Mouse (Mus musculus): Measurements from ENCODE around the gene Pik3r1. TPM values are rescaled to one million over a fixed set of nuclear protein-coding genes. Genes with fewer than 3 reads are reported as not detected.

The Pik3r1 gene
- polyA plus RNA-seq, 1 experiment from 2014 or later = 21.5 TPM

- no peaks in the 10 kb centered on the region for H3K9me3 ChIP-seq (ENCODE audit: control insufficient read depth, low read length)
- ATAC-seq (replicated peaks; ENCODE audit: low FRiP score) (no peak; the same call in 1 of the 2 replicates), DNase-seq (ENCODE audit: low spot score) (no peak)
- 71% methylated on average over 7 of the region's 7 CpGs for WGBS
- H3K4me1 ChIP-seq (replicated peaks; ENCODE audit: control insufficient read depth, insufficient read depth, low read length) = peaks cover 5% of the 10 kb centered on the region; the same call in 1 of the 2 replicates
- H3K4me3 ChIP-seq (ENCODE audit: low read depth, low read length) = no peak overlapping the region
- H3K27me3 ChIP-seq (replicated peaks; ENCODE audit: control insufficient read depth, insufficient read depth, low read length) = no peaks in the 10 kb centered on the region
- H3K27ac ChIP-seq (ENCODE audit: low read depth, low read length) = no peak overlapping the region
- H3K4me2 ChIP-seq = no peak overlapping the region
- H3K9ac ChIP-seq (ENCODE audit: low read depth, low read length) = no peak overlapping the region
- no peaks in the 10 kb centered on the region for H3K36me3 ChIP-seq (ENCODE audit: control insufficient read depth, insufficient read depth, low read length)
Observed at GRCm38 (mm10) chr13:101728816-101729215, 39.2 kb downstream of the Pik3r1 start.

GRCm38 (mm10) chr13:101728300-101728699, 39.7 kb downstream of the Pik3r1 start:
- Histone ChIP-seq H3K27ac (ENCODE audit: low read depth, low read length) (no peak overlapping the region), H3K4me3 (ENCODE audit: low read depth, low read length) (no peak overlapping the region), H3K9me3 (ENCODE audit: control insufficient read depth, low read length) (no peaks in the 10 kb centered on the region), H3K27me3 (replicated peaks; ENCODE audit: control insufficient read depth, insufficient read depth, low read length) (no peaks in the 10 kb centered on the region), H3K36me3 (ENCODE audit: control insufficient read depth, insufficient read depth, low read length) (no peaks in the 10 kb centered on the region), H3K9ac (ENCODE audit: low read depth, low read length) (no peak overlapping the region), H3K4me2 (no peak overlapping the region), H3K4me1 (replicated peaks; ENCODE audit: control insufficient read depth, insufficient read depth, low read length) (peaks cover 5% of the 10 kb centered on the region; the same call in 1 of the 2 replicates)
- WGBS = 87% methylated on average over 3 of the region's 3 CpGs
- DNase-seq (ENCODE audit: low spot score) (no peak), ATAC-seq (replicated peaks; ENCODE audit: low FRiP score) (no peak)

- DNase-seq (ENCODE audit: low spot score) = no peak
- WGBS = 77% methylated on average over 5 of the region's 5 CpGs
Observed at GRCm38 (mm10) chr13:101727837-101728236, 40.2 kb downstream of the Pik3r1 start.

GRCm38 (mm10) chr13:101726922-101727321, 41.1 kb downstream of the Pik3r1 start:
- peaks cover 3% of the 10 kb centered on the region; the same call in 1 of the 2 replicates for H3K4me1 ChIP-seq (replicated peaks; ENCODE audit: control insufficient read depth, insufficient read depth, low read length)
- H3K27ac ChIP-seq (ENCODE audit: low read depth, low read length) = no peak overlapping the region
- H3K27me3 ChIP-seq (replicated peaks; ENCODE audit: control insufficient read depth, insufficient read depth, low read length) = no peaks in the 10 kb centered on the region
- no peaks in the 10 kb centered on the region for H3K9me3 ChIP-seq (ENCODE audit: control insufficient read depth, low read length)
- H3K36me3 ChIP-seq (ENCODE audit: control insufficient read depth, insufficient read depth, low read length) = no peaks in the 10 kb centered on the region
- DNase-seq (ENCODE audit: low spot score) (no peak), ATAC-seq (replicated peaks; ENCODE audit: low FRiP score) (no peak)
- WGBS = 87% methylated on average over 3 of the region's 3 CpGs
- H3K4me2 ChIP-seq = no peak overlapping the region
- no peak overlapping the region for H3K4me3 ChIP-seq (ENCODE audit: low read depth, low read length)
- H3K9ac ChIP-seq (ENCODE audit: low read depth, low read length) = no peak overlapping the region

More at GRCm38 (mm10) chr13:101727837-101728236, 40.2 kb downstream of the Pik3r1 start:
- Histone ChIP-seq H3K4me3 (ENCODE audit: low read depth, low read length) (no peak overlapping the region), H3K4me2 (no peak overlapping the region), H3K36me3 (ENCODE audit: control insufficient read depth, insufficient read depth, low read length) (no peaks in the 10 kb centered on the region), H3K4me1 (replicated peaks; ENCODE audit: control insufficient read depth, insufficient read depth, low read length) (peaks cover 5% of the 10 kb centered on the region; the same call in 1 of the 2 replicates), H3K9me3 (ENCODE audit: control insufficient read depth, low read length) (no peaks in the 10 kb centered on the region), H3K27ac (ENCODE audit: low read depth, low read length) (no peak overlapping the region), H3K9ac (ENCODE audit: low read depth, low read length) (no peak overlapping the region), H3K27me3 (replicated peaks; ENCODE audit: control insufficient read depth, insufficient read depth, low read length) (no peaks in the 10 kb centered on the region)
- no peak for ATAC-seq (replicated peaks; ENCODE audit: low FRiP score)

- Histone ChIP-seq H3K27ac (ENCODE audit: low read depth, low read length) (no peak overlapping the region), H3K27me3 (replicated peaks; ENCODE audit: control insufficient read depth, insufficient read depth, low read length) (no peaks in the 10 kb centered on the region), H3K36me3 (ENCODE audit: control insufficient read depth, insufficient read depth, low read length) (no peaks in the 10 kb centered on the region), H3K4me2 (no peak overlapping the region), H3K9me3 (ENCODE audit: control insufficient read depth, low read length) (no peaks in the 10 kb centered on the region), H3K4me1 (replicated peaks; ENCODE audit: control insufficient read depth, insufficient read depth, low read length) (peaks cover 7% of the 10 kb centered on the region), H3K9ac (ENCODE audit: low read depth, low read length) (no peak overlapping the region), H3K4me3 (ENCODE audit: low read depth, low read length) (no peak overlapping the region)
- ATAC-seq (replicated peaks; ENCODE audit: low FRiP score) (no peak), DNase-seq (ENCODE audit: low spot score) (no peak)
- WGBS = 85% methylated on average over 9 of the region's 9 CpGs
Observed at GRCm38 (mm10) chr13:101721901-101722595, 46.0 kb downstream of the Pik3r1 start.

GRCm38 (mm10) chr13:101721154-101721553, 46.9 kb downstream of the Pik3r1 start:
- ATAC-seq (replicated peaks; ENCODE audit: low FRiP score) (no peak), DNase-seq (ENCODE audit: low spot score) (no peak)
- Histone ChIP-seq H3K4me2 (no peak overlapping the region), H3K9me3 (ENCODE audit: control insufficient read depth, low read length) (no peaks in the 10 kb centered on the region), H3K27me3 (replicated peaks; ENCODE audit: control insufficient read depth, insufficient read depth, low read length) (no peaks in the 10 kb centered on the region), H3K4me1 (replicated peaks; ENCODE audit: control insufficient read depth, insufficient read depth, low read length) (peaks cover 7% of the 10 kb centered on the region), H3K4me3 (ENCODE audit: low read depth, low read length) (no peak overlapping the region), H3K27ac (ENCODE audit: low read depth, low read length) (no peak overlapping the region), H3K36me3 (ENCODE audit: control insufficient read depth, insufficient read depth, low read length) (no peaks in the 10 kb centered on the region), H3K9ac (ENCODE audit: low read depth, low read length) (no peak overlapping the region)
- WGBS = 85% methylated on average over 1 of the region's 2 CpGs

- Histone ChIP-seq H3K27me3 (replicated peaks; ENCODE audit: control insufficient read depth, insufficient read depth, low read length) (no peaks in the 10 kb centered on the region), H3K9ac (ENCODE audit: low read depth, low read length) (no peak overlapping the region; the same call in 1 of the 2 replicates), H3K9me3 (ENCODE audit: control insufficient read depth, low read length) (no peaks in the 10 kb centered on the region), H3K4me3 (ENCODE audit: low read depth, low read length) (peak overlapping the region; percentile 24), H3K36me3 (ENCODE audit: control insufficient read depth, insufficient read depth, low read length) (no peaks in the 10 kb centered on the region), H3K27ac (ENCODE audit: low read depth, low read length) (no peak overlapping the region), H3K4me1 (replicated peaks; ENCODE audit: control insufficient read depth, insufficient read depth, low read length) (peaks cover 7% of the 10 kb centered on the region), H3K4me2 (peak overlapping the region; percentile 59)
- peak; percentile 67 for DNase-seq (ENCODE audit: low spot score)
- ATAC-seq (replicated peaks; ENCODE audit: low FRiP score) = peak; percentile 50
- 9% methylated on average over 11 of the region's 11 CpGs for WGBS
Observed at GRCm38 (mm10) chr13:101719312-101719870, 48.6 kb downstream of the Pik3r1 start.

- no peak overlapping the region for H3K4me3 ChIP-seq (ENCODE audit: low read depth, low read length)
- WGBS = 71% methylated on average over 7 of the region's 7 CpGs
Observed at GRCm38 (mm10) chr13:101718744-101719143, 49.3 kb downstream of the Pik3r1 start.

GRCm38 (mm10) chr13:101717836-101718235, 50.2 kb downstream of the Pik3r1 start:
- no peak overlapping the region for H3K4me2 ChIP-seq
- DNase-seq (ENCODE audit: low spot score) (no peak), ATAC-seq (replicated peaks; ENCODE audit: low FRiP score) (no peak)
- H3K9ac ChIP-seq (ENCODE audit: low read depth, low read length) = no peak overlapping the region
- no peaks in the 10 kb centered on the region for H3K9me3 ChIP-seq (ENCODE audit: control insufficient read depth, low read length)
- whole genome bisulfite sequencing = 88% methylated on average over 6 of the region's 6 CpGs
- no peaks in the 10 kb centered on the region for H3K36me3 ChIP-seq (ENCODE audit: control insufficient read depth, insufficient read depth, low read length)
- peaks cover 7% of the 10 kb centered on the region for H3K4me1 ChIP-seq (replicated peaks; ENCODE audit: control insufficient read depth, insufficient read depth, low read length)
- H3K27ac ChIP-seq (ENCODE audit: low read depth, low read length) = no peak overlapping the region
- no peak overlapping the region for H3K4me3 ChIP-seq (ENCODE audit: low read depth, low read length)
- H3K27me3 ChIP-seq (replicated peaks; ENCODE audit: control insufficient read depth, insufficient read depth, low read length) = no peaks in the 10 kb centered on the region

More at GRCm38 (mm10) chr13:101718744-101719143, 49.3 kb downstream of the Pik3r1 start:
- Histone ChIP-seq H3K4me2 (peak overlapping the region; percentile 59), H3K36me3 (ENCODE audit: control insufficient read depth, insufficient read depth, low read length) (no peaks in the 10 kb centered on the region), H3K27me3 (replicated peaks; ENCODE audit: control insufficient read depth, insufficient read depth, low read length) (no peaks in the 10 kb centered on the region), H3K4me1 (replicated peaks; ENCODE audit: control insufficient read depth, insufficient read depth, low read length) (peaks cover 7% of the 10 kb centered on the region), H3K9ac (ENCODE audit: low read depth, low read length) (no peak overlapping the region), H3K9me3 (ENCODE audit: control insufficient read depth, low read length) (no peaks in the 10 kb centered on the region), H3K27ac (ENCODE audit: low read depth, low read length) (no peak overlapping the region)
- DNase-seq (ENCODE audit: low spot score) = no peak
- ATAC-seq (replicated peaks; ENCODE audit: low FRiP score) = no peak
